Mouse (Mus musculus) cerebellum, adult 9-11 months (tissue): ENCODE data around the gene Tomt.
"Not testable (repeated sequence)": the region's sequence is repeated elsewhere in the genome, so short reads cannot be mapped to it uniquely, and the experiment has no call there.

Experiments
- DNase-seq: peaks from one replicate; pipeline ENCODE4 v3.0.0; 2022

Tomt gene

DNA sequence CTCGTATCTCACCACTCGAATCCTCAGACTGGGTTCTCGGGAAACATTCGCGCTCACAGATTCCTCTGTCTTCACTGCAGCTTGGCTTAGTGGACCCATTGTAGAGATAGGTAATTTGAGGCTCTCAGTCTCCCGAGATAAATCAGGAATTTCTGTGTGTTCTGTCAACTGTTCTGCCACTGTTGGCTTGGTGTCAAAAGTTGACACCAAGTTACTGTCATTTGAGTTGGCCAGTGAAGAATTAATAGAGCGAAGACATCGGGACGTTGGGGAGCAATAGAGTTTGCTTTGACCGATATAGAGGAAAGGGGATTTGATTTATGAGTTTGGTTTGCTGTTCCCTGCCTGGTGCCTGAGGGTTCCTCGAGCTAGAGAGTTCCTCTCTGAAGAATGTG is at the start of gene Tomt:
Tomt (minus strand) TSS at position 73 of the 395 bp plus-strand sequence.
- no peak for DNase-seq

- DNase-seq = no peak
Measured at GRCm38 (mm10) chr7:101955862-101956261, 49.7 kb upstream of the Tomt start.

- DNase-seq = no peak
Measured at GRCm38 (mm10) chr7:101955276-101955675, 49.1 kb upstream of the Tomt start.

DNA sequence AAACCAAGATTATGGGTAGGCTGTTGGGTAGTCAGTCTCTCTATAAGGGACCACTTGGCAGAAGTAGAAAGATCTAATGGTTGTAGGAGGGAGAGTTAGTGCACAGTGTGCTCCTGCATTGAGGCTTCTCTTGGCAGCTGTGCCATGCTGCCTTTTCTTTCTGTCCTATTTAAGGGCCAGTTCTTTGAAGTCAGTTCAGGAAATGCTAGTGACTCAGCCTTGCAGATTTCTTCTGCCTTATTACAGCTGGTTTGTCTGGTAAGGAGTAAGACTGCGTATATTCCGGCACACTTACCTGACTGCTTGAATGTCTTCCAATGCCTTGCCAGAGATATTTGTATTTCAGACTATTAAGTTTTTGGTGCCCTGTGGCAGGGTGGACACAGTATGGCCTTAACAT is 48.0 kb upstream of the Tomt start:
- no peak for DNase-seq

- DNase-seq = no peak
Measured at GRCm38 (mm10) chr7:101952098-101952497, 45.9 kb upstream of the Tomt start.

- DNase-seq = no peak
Measured at GRCm38 (mm10) chr7:101951648-101952047, 45.5 kb upstream of the Tomt start.

- not testable (repeated sequence) for DNase-seq
Measured at GRCm38 (mm10) chr7:101949008-101949407, 42.8 kb upstream of the Tomt start.

GRCm38 (mm10) chr7:101939758-101940157 is 33.6 kb upstream of the Tomt start:
- DNase-seq = no peak

GRCm38 (mm10) chr7:101938348-101938747 is 32.2 kb upstream of the Tomt start:
- peak; percentile 61 for DNase-seq

DNA sequence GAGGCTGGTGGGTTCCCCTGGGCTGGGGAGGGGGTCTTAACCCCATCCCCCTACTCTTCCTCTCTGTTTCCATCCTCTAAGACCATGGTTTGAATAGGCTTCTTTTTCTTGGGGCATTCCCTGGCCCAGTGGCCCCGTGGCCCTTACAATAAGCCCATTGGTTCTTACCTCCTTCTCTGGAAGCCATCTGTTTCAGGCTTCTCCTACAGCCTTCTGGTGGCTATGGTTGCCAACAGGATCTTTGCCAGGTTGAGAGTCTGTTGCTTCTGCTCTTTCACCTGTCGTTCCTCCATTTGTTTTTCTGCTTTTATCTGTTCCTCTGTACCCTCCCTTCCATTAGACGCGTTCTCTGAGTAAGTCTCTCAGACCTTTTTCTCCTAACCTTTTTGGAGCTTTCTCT is 31.4 kb upstream of the Tomt start:
- peak; percentile 97 for DNase-seq

DNA sequence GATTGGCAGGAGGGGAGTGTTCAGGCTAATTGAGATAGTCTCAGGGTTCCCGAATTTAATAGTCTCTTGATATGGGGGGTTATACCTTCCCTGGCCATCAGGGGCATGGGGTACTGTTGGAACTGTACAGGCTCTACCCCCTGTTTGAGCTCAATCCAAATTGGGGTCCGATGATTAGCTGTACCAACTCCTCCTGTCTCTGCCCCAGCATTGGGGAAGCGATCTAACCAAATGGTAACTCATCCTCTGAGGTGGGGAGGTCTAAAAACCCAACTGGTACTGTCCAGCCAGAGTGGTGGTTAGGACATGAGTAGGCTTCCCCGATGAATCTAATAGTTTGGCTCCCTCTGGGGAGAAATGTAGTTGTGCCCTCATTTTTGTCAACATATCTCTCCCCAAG is 30.8 kb upstream of the Tomt start:
- peak; percentile 65 for DNase-seq

DNA sequence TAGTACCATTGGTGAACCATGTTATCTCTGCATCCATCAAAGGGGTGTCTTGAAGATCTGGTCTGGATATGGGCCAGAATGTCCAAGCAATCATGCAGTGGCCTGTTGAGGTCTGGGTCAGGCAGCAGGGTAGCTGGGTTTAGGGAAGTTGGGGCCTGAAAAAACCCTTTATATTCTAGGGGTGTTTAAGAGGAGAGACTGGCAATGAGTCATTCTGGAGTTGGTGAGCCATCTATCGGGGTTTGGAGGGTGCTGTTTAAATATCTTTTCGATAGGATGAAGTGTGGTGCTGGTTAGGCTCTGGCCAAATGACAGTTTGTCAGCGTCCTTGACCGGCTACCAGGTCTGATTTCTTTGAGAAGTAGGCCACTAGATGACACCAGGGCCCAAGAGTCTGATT is 29.8 kb upstream of the Tomt start:
- DNase-seq = peak; percentile 47

DNA sequence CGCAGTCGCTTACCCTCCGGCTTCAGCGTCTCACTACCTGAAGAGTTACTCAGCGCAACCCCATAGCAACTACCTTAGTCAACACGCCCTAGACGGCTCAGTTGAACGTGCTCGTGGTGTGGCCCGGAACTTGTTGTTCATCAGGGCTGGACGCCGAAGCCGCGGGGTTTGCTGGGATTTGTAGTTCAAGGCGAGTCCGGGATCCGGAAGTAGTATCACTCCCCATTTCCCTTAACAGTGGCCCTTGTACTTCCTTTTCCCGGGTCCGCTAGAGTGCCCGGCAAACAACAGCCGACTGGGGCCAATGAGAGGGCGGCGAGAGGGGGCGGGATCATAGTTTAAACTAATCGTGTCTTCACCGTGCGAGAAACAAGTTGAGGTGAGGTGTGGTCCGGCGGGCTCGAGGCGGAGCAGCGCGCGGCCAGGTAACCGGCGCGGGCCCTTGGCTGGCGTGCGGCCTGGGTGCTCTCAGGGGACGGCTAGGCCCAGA is 27.6 kb upstream of the Tomt start, which contains the start of the genes Lrrc51 and Numa1:
Lrrc51 (minus strand) TSS at position 145 of the 490 bp plus-strand sequence.
Numa1 (plus strand) TSS at position 361 of the 490 bp plus-strand sequence.
- DNase-seq = peak; percentile 97

DNA sequence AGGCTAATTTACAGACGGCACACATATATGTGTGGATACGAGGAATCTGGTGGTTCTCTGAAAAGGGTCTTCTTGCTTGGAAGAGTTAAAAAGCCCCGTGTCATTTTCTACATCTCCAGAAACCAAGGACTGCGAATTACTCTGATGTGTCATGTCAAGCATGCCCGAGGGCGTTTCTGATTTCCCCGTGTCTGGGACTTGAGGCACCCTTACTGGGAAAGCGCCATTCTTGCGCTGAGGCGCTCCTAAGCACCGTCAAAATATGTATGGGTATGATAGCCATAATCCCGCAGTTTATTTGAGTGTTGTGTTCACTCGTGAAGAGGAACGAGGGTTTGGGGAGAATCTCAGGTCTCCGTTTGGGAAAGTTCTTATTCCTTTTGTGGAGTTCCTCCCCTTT is 27.1 kb upstream of the Tomt start:
- no peak for DNase-seq

DNA sequence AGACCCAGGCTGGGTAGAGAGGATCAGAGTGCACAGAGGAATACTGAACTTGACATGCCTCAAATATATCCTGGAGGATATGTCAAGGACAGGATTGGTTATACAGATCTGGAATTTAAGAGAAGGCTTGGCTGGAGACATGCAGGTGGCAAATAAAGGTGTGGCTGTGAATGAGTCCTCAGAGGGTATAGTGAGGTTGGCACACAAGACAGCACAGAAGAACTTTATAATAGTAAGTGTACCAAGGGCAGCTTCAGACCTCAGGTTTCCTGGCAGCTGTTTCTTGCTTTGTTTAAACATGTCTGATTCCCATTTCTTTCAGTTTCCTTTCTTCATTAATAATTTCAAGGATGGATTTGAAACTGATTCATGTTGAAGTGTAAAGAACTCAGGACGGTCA is 26.4 kb upstream of the Tomt start:
- DNase-seq = no peak

DNA sequence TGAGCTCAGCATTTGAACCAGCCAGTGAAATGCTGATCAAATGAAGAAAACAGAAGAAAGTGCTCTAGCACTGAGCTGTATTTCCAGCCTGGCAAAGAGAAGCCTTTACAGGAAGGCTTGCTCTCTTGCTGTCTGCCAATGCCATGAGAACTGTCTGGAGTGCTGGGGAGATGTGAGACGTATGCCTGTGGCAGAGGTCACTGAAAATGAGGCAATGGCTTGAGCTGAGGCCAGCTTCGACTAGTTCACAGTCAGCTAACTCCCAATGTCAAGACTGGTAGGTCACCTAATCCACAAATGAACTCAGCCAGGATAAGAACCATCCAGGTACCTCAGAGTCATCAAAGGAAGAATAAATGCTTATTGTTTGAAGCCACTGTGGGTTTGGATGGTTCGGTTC is 21.9 kb upstream of the Tomt start:
- no peak for DNase-seq

GRCm38 (mm10) chr7:101925892-101926291 is 19.7 kb upstream of the Tomt start:
- DNase-seq = not testable (repeated sequence)

GRCm38 (mm10) chr7:101918071-101918470 is 11.9 kb upstream of the Tomt start:
- peak; percentile 49 for DNase-seq

DNA sequence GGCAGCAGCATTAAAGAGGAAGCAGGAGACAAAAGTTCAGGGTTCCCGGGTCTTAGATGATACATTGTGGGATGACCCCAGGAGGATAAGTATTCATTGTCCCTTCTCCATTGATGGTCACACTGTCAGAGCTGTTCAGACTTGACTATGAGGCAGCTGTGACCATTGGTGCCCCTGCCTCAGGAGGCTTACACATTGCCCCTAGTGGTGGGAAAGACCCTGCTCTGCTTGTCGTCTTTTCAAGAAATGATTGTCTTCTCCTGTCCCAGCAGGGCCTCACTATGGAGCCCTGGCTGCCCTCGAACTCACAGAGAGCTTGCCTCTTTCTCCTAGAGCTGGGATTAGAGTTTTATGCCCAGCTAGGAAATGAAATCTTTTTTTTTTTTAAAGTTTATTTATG is 5.8 kb upstream of the Tomt start:
- peak; percentile 13 for DNase-seq

DNA sequence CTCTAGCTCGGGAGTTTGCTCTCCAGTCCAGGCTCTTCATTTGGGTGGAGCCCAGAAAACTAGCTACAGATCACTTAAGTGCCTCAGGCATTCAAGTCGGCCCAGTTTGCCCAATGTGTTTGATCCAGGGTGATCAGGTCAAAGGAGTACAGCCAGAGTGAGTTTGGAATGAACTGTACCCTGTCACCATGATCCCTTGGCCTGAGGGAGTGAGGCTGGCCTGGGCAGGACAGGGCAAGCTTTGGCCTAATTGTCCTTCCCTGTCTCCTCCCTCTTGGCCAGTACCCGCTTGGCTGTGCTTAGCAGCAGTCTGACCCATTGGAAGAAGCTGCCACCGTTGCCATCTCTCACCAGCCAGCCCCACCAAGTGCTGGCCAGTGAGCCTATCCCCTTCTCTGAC is 4.0 kb upstream of the Tomt start:
- DNase-seq = peak; percentile 25

GRCm38 (mm10) chr7:101908367-101908766 is 2.2 kb upstream of the Tomt start:
- peak; percentile 24 for DNase-seq

DNA sequence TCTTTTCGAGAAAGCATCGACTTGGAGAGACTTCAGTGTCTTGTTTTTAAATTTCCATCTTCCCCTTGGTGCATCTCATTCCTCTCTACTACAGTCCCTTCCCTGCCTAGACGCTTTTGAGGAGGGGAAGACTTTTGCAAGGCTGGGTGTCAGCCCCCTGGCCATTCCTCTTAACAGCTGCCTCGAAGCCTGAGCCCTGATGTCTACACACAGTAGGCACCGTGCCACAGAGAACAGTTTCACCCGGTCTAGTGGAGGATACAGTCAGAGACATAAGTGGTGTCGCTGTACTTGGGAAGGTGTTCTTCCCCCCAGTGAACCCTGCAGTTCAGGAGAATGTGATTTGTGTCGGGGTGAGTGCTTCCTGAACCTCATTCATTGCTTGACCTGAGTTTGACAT is 537 bp upstream of the Tomt start:
- DNase-seq = peak; percentile 60

DNA sequence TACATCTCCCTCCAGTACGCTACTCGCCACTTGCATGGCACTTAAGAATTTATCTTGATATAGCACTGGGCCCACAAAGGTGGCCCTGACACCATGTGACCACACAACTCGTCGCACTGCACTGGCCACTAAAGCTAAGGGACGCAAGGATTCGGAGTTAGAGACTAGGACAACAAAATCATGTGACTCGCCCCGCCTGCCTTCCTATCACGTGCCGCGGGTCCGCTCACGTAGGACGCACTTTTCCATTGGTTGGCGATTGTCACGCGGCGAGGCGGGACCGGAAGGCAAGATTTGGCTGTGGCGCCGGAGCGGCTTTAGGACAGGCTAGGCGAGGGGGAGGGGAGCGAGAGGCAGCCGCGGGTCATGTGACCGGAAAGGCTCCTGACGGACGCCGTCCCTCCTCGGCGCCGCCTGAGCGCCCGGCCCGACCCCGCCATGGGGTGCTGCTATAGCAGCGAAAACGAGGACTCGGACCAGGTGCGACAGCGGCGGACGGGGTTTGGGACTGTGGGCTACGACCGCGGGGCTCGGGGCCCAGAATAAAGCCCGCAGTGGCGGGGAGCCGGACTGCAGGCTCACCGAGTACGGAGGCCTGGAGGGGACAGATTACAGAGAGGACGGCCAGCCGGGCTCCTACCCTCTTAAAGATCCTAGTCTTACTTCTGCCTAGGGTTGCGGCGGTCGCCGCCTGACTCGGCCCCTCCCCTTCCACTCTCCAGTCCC is 435 bp downstream of the Tomt start, which contains the start of gene Lamtor1:
Lamtor1 (plus strand) TSS at position 344 of the 726 bp plus-strand sequence.
- DNase-seq = peak; percentile 100

- peak; percentile 24 for DNase-seq
Measured at GRCm38 (mm10) chr7:101902846-101903245, 3.3 kb downstream of the Tomt start.

DNA sequence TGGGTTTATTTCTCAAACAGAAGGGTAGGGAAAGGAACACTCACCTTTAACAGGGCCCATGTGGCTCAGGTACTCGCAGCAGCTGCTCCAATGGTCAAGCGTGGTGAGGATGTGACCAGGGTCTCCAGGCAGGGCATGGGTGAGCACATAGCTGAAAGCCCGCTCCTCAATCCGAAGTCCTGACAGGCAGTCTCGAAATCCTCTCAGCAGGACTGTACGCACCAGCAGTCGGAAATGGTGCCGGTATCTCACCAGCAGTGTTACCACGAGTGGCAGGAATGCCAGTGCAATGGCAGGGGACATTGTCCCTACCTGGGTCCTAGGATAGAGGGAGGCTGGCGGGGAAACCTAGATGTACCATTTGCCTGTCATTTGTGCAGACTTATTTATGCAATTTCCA is 4.2 kb downstream of the Tomt start:
- peak; percentile 25 for DNase-seq
